Mouse (Mus musculus) ES-E14 (cell line): ENCODE measurements around the gene Xlr3a.

Experiments
- HCFC1 ChIP-seq: IDR thresholded peaks from 2 replicates; pipeline ENCODE4 v1.6.1; 2012; ENCODE audit warnings: low read length, inconsistent platforms, borderline replicate concordance; ENCODE audit not compliant: insufficient read depth
- MAFK ChIP-seq: IDR thresholded peaks from 2 replicates; pipeline ENCODE4 v1.6.1; 2014; ENCODE audit warnings: mild to moderate bottlenecking, low read depth, low read length, inconsistent platforms; ENCODE audit not compliant: insufficient read depth
- ZC3H11A ChIP-seq: IDR thresholded peaks from 2 replicates; pipeline ENCODE4 v1.6.1; 2012; ENCODE audit warnings: low read depth, mild to moderate bottlenecking, inconsistent platforms, low read length, borderline replicate concordance
- ZNF384 ChIP-seq: IDR thresholded peaks from 2 replicates; pipeline ENCODE4 v1.6.1; 2012; ENCODE audit warnings: low read depth, low read length, inconsistent platforms

DNA sequence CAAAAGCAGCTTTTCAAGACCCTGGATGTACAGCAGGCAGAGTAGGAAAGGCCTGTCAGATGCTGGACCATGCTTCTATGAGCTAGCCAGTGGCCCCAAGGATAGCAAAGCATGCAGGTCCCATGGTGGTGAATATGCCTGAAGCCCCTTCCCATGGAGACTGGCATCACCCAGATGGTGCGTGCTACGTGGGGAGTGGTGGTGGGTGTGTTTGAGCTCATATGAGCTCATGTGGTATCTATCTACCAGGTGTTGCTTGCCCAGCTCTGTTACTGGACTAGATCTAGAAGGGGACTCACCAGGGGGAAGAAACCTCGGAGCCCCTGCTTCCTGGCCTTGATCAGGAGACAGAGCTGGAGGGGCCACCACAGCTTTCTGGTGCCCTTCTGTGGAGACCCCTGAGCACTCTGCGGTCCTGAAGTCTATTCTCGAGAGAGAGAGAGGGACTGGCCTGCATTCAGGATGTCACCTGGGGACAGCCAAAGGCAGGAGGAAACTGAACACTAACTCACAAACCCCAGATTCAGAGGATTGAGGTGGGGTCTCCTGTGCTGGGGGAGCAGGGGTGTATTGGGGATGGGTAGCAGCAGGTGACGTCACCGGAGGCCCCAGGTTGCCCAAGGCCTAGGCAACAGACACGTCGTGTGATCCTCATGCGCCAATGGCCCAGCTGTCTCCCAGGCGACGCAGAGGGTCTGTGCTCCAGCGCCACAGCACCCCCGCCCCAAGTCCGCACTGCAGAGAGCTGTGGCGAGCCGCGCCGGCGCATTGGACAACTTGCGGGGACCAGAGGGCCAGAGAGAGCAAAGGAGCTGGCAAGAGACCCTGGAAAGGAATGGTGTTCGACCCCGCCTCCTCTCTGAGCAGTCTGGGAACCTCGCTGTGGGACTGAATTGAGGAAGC, 33.1 kb downstream of the Xlr3a start:
- TF ChIP-seq ZNF384 (no peak), HCFC1 (no peak), MAFK (no peak), ZC3H11A (no peak)
